Mouse (Mus musculus) urinary bladder, postnatal 36 days (tissue): ENCODE data around the gene Asb4.
A peak's percentile ranks its signal among the peaks of the same experiment; 100 is the strongest.
"Not testable (repeated sequence)": the region's sequence is repeated elsewhere in the genome, so short reads cannot be mapped to it uniquely, and the experiment has no call there.

Experiments used
- DNase-seq, 2 experiments: peaks; one replicate each; pipeline ENCODE4 v3.0.0; 2022; ENCODE audit warnings: low spot score in 2 of 2, mixed read lengths in 1 of 2

Asb4 gene

DNA sequence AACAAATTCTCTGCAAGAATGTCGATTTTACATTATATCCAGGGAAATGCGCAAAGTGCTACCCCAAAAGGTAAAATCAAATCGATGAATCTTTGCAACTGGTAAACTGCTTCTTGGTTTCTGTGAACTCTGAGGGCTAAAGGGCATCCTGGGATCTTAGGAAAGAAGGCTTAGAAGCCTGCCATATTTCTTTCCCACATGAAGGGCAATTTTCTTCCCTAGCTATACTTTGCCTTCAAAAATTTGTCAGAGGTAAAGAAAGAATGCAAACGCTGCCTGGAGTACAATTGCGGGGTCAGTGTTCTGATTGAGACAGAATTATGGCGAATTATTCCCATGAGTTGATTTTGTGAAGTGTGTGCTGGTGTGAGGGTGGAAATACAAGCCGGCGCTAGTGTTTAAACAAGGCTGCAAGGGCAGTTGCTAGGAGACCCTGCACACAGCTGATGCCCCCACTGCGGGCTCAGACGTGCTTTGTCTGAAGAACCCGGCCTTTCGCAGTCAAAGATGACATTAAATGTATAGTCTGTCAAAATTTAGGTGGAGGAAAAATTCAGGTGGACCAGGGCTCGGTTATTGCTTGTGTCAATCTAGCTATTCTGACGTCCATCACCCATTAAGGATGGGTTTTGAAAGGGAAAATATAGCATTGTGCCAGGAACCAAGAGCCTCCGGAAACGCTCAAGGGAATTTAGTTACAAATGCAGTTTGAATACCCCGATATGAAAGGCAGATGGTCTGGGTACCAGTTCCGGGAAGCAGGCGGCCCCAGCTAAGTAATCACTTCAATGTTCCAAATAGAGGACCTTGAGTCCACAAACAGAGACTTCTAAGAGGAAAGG, at the start of gene Asb4:
TSS of gene Asb4 (plus strand) at position 51 of the 842 bp plus-strand sequence.
- DNase-seq = no peak

DNA sequence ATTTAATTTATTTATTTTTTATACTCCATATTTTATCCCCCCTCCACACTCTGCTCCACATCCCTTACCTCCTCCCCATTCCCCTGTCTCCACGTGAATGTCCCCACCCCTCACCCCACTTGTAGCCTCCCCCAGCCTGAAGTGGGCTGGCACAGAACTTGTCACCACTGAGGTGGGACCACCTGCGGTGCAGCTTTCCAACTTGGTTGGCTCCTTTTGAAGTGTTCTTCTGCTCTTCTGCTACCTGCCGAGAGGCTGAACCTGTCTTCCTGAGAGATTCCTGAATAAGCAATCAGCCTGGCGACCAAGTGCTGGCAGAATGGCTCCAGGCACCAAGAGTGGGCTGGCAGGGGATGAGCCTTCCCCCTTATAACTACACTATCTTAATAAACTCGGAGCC, 49.2 kb upstream of the Asb4 start:
- DNase-seq = no peak

DNA sequence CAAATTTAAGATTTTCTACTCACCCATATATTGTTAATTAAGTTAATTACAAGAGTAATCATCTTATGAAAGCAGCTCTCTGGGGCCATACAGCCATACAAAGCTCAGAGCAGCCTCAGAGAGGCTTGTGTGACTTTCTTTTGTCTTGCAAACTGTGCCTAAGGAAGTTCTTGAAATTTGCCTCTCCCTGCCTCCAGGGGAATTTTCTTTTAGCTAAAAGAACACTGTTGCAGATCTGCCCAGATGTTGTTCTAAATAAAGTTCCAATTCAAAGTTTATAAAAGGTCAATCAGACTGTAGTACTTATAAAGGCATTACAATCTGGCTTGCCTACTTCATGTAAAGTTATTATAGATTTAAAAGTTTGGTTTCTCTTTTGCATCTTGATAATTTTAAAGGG, 47.2 kb upstream of the Asb4 start:
- DNase-seq = not testable (repeated sequence)

GRCm38 (mm10) chr6:5338781-5339180, 44.4 kb upstream of the Asb4 start:
- not testable (repeated sequence) for DNase-seq

- not testable (repeated sequence) for DNase-seq
Measured at GRCm38 (mm10) chr6:5339283-5339682, 43.9 kb upstream of the Asb4 start.

- no peak for DNase-seq
Measured at GRCm38 (mm10) chr6:5344255-5344654, 38.9 kb upstream of the Asb4 start.

DNA sequence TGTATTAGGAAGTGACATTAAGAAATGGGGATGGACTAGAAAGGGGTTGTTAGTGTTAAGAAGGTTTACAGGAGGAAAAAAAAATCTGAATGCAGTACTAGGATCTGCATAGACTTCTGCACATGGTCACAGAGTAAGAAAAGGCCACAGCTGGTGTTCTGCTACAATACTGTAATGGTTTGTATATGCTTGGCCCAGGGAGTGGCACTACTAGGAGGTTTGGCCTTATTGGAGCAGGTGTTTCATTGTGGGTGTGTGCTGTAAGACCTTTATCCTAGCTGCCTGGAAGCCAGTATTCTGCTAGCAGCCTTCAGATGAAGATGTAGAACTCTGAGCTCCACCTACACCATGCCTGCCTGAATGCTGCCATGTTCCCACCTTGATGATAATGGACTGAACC, 25.3 kb upstream of the Asb4 start:
- no peak for DNase-seq

GRCm38 (mm10) chr6:5360402-5360801, 22.8 kb upstream of the Asb4 start:
- no peak for DNase-seq

GRCm38 (mm10) chr6:5361987-5362386, 21.2 kb upstream of the Asb4 start:
- DNase-seq = no peak

DNA sequence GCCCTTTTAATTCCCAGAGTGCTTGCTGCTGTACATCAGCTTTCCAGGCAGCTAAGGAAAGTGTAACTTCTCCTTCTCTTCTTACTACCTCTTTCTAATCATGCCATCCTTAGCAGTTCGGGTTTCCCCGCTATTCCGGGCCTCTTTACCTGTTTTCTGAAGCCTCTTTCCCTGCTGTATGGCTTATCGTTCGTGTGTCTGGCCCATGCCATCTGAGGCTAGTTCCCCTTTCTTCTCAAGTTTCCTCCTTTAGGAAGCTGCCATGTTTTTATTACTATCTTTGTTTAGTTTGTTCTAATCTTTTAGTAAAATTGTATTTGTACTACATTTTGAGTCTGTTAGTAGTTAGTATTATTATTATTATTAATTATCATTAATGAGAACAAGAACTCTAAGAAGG, 17.3 kb upstream of the Asb4 start:
- DNase-seq = no peak

GRCm38 (mm10) chr6:5376884-5377283, 6.3 kb upstream of the Asb4 start:
- DNase-seq = no peak

DNA sequence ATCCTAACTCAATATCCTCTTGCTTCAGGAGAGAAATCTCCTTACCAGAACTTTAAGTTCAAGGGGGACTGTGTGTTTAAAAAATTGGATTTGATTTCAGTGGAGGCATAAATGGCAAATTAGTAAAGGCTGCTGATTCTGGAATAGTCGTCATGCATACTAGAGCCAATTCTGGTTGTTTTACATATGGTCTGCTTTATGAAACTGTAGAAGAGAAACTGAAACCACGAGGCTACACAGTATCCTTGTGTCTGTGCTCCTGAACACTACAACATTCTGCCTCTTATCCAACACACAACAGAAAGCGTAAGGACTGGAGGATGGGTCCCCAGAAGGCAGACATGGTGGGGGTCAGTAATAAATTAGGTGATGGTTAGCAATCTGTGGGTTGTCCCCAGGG, 4.1 kb upstream of the Asb4 start:
- DNase-seq = no peak

GRCm38 (mm10) chr6:5379781-5380623, 3.2 kb upstream of the Asb4 start:
- peak in 1 of 2 experiments; percentile 31 for DNase-seq

DNA sequence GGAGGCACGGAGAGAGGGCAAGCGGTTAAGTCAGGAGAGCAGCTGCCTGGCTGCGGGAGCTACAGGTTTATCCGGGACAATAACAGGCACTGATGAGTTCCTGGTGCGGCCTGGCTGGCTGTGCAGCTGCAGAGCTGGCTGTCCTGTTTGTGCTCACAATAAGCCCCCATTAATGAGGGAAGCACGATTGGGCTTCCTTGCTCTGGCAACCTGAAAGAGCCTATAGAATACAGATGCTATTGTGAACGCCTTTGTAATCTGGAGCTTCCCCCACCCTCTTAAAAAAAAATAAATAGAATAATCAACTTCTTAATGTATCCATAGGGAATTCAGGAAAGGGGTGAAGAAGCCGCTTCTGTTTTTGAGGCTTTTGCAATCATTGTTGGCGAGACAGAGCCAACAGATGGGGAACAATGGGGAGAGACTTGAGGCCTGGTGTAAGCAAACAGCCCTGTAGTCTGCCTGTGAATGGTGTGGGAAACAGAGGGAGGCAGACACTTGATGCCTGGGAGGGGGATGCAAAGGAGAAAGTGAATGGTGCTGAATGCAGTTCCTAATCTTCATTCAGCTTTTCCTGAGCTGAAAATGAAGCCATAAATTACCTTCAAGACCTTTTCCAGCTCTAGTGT, 2.4 kb upstream of the Asb4 start:
- no peak for DNase-seq

DNA sequence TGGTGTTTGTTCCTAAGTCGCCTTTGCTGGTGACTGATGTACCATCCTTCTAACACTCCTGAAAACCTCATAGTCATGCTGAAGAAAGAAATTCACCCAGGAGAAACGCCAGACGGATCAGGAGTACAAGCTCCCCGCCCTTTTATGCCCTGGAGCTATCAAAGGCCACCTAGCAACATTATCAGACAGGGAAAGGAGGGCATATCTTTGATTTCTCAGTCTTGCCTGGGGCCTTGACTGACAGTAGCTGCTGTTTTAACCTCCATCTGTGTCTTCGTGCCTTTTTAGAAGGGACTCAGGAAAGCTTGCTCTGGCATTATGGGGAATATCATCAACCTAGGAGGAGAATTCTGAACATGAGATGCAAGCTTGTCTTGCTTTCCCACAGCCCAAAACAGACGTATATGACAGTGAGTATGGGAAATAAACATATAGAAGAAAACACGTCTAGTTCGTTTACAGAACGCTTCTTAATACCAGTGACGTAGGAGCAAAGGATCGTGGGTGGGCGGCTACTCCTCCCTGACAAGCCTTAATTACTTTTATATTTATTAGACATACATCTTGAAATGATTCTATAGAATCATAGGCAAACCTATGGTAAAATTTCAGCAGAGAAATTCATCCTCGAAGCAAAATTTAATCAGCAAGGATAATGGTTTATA, 1.1 kb upstream of the Asb4 start:
- DNase-seq = no peak

GRCm38 (mm10) chr6:5382583-5383215, 487 bp upstream of the Asb4 start:
- peak; percentile 75 to 85 for DNase-seq

GRCm38 (mm10) chr6:5384178-5384490, 948 bp downstream of the Asb4 start:
- DNase-seq = peak; percentile 55 to 60

GRCm38 (mm10) chr6:5385161-5385640, 2.0 kb downstream of the Asb4 start:
- no peak for DNase-seq

DNA sequence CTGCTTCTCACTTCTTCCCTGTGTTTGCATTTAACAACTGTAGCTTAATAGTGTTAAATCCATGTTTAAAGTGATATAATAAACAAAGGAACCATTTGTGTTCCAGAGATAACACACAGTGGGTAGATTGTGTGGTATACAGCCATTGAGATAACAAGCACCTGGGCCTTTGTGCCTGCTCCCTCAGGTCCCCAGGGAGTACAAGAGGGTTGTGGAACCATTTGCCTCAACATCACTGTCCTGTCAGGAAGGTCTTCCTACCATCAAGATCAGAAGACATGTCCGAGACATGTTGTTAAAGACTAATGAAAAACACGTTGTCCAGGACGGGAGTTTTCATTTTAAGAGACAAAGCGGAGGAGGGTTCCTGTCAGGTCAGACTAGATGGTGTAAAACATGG, 3.3 kb downstream of the Asb4 start:
- no peak for DNase-seq

GRCm38 (mm10) chr6:5387396-5387795, 4.2 kb downstream of the Asb4 start:
- no peak for DNase-seq

DNA sequence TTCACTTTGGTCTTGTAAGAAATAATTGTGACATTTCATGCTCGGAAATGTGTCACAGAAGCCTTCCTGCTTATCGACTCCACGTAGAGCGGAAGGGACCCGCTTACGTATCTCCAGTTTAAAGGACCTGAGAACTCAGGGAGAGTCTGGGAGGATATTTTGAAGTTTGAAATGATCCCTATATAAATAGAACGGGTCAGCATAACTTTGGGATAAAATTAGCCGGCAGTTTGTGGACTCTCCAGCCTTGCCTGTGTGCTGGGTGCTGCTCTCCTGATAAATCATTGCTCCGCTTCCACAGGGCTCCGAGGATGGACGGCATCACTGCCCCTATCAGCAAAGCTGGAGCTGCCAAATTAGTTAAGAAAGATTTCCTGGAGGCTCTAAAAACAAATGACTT, 7.1 kb downstream of the Asb4 start:
- DNase-seq = no peak
